Mouse (Mus musculus): ENCODE data around the gene Bcam. TPM values are rescaled to one million over a fixed set of nuclear protein-coding genes. Genes with fewer than 3 reads are reported as not detected.

Gene Bcam
- polyA plus RNA-seq, 1 experiment from 2014 or later: 163 TPM

DNA sequence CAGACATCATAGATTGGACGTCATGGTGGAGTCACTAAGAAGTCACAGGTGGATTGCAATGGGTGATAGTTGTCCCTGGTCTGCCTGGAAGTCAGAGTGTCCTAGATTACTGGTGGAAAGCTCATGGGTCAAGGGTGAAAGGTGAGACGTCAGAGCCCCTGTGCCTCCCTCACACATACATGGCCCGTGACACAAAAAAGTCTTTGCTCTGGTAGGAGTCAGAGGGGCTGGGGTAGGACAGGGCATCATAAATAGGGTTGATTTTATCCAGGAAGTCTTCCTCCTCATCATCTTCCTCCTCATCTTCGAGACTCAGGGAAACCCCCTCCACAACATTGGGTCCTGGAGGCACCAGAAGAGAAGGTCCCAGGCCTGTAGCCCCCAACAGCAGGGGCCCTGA lies 53.5 kb downstream of the Bcam start:
- H3K27me3 ChIP-seq (ENCODE audit: control insufficient read depth, insufficient read depth, low read length): no peaks in the 10 kb centered on the region
- H3K27ac ChIP-seq (ENCODE audit: low read depth, low read length): no peak overlapping the region
- ATAC-seq (replicated peaks; ENCODE audit: insufficient number of reproducible peaks, low FRiP score, low TSS enrichment): no peak
- WGBS (ENCODE audit: insufficient replicate concordance): 77% methylated on average over 4 of the region's 4 CpGs
- H3K36me3 ChIP-seq (ENCODE audit: control insufficient read depth, insufficient read depth, low read length): peaks cover 25% of the 10 kb centered on the region
- peaks cover 12% of the 10 kb centered on the region for H3K9me3 ChIP-seq (replicated peaks; ENCODE audit: control insufficient read depth, low read length)
- H3K9ac ChIP-seq (ENCODE audit: low read depth, low read length): no peak overlapping the region
- peaks cover 13% of the 10 kb centered on the region for H3K4me1 ChIP-seq (ENCODE audit: control insufficient read depth, insufficient read depth, low read length)
- H3K4me2 ChIP-seq: no peak overlapping the region; the same call in 1 of the 2 replicates
- H3K4me3 ChIP-seq (ENCODE audit: low read depth, low read length): no peak overlapping the region

DNA sequence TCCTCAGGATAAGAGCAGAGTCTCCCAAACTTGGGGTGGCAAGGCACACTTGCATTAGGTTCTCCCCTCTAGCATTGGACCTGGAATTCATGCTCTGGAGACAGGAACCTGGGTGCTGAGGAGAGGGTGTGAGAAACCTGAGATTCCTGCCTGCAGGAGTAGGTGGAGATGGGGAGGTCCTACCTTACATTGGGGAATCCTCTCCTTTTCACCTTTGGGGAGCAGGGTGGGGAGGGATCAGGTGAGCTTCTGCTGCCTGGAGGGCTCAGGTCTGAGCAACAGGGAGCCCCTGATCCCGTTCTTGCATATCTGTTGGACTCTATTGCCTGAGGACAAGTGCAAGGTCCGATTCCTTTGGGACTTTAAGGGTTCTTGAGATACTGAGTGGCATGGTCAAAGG lies 54.0 kb downstream of the Bcam start:
- Histone ChIP-seq H3K36me3 (ENCODE audit: control insufficient read depth, insufficient read depth, low read length) (peaks cover 27% of the 10 kb centered on the region), H3K4me3 (ENCODE audit: low read depth, low read length) (no peak overlapping the region), H3K27me3 (ENCODE audit: control insufficient read depth, insufficient read depth, low read length) (no peaks in the 10 kb centered on the region), H3K4me1 (ENCODE audit: control insufficient read depth, insufficient read depth, low read length) (peaks cover 13% of the 10 kb centered on the region), H3K9ac (ENCODE audit: low read depth, low read length) (peak overlapping the region; percentile 28; the same call in 1 of the 2 replicates), H3K27ac (ENCODE audit: low read depth, low read length) (peak overlapping the region; percentile 81; the same call in 1 of the 2 replicates), H3K4me2 (peak overlapping the region; percentile 72), H3K9me3 (replicated peaks; ENCODE audit: control insufficient read depth, low read length) (peaks cover 10% of the 10 kb centered on the region)
- no peak for ATAC-seq (replicated peaks; ENCODE audit: insufficient number of reproducible peaks, low FRiP score, low TSS enrichment)
- 72% methylated on average over 2 of the region's 2 CpGs for WGBS (ENCODE audit: insufficient replicate concordance)

DNA sequence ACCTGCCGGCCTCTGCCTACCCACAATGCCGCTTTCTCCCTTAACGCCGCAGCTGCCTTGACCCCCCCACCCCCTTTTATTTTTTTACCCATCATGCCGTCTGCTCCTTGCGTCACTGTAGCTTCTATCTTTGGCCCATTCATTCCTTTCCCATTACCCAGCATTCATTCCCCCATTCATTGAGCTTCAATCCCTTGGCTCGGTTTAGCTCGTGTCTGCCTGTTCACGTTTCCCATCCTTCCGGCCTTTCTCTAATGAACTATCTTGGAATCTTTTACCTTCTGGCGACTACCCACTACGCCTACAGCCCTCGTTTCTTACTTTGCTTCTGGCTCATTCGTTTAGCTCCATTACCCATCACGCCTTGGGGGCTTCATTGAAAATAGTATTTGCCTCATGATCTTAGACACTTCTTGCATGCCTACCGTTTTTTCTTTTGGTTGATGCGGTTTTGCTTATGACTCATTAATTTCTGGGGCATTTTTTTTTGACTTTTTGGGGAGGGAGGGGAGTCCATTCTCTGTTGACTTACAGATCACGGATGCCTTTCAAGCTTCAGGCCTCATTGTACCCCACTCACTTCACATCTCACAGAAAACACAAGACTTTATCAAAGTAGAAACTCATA lies 54.6 kb downstream of the Bcam start:
- no peak for ATAC-seq (replicated peaks; ENCODE audit: insufficient number of reproducible peaks, low FRiP score, low TSS enrichment)
- Histone ChIP-seq H3K9ac (ENCODE audit: low read depth, low read length) (peak overlapping the region; percentile 69), H3K4me1 (ENCODE audit: control insufficient read depth, insufficient read depth, low read length) (peaks cover 13% of the 10 kb centered on the region), H3K36me3 (ENCODE audit: control insufficient read depth, insufficient read depth, low read length) (peaks cover 26% of the 10 kb centered on the region), H3K9me3 (replicated peaks; ENCODE audit: control insufficient read depth, low read length) (peaks cover 3% of the 10 kb centered on the region), H3K4me3 (ENCODE audit: low read depth, low read length) (peak overlapping the region; percentile 41), H3K27ac (ENCODE audit: low read depth, low read length) (peak overlapping the region; percentile 81), H3K27me3 (ENCODE audit: control insufficient read depth, insufficient read depth, low read length) (no peaks in the 10 kb centered on the region), H3K4me2 (peak overlapping the region; percentile 72)
- 8% methylated on average over 18 of the region's 18 CpGs for WGBS (ENCODE audit: insufficient replicate concordance)

GRCm38 (mm10) chr7:19715239-19716054 lies 55.4 kb downstream of the Bcam start, which contains the start of gene Tomm40:
Gene Tomm40, minus strand, starts transcription at chr7:19715438.
- under 1% methylated on average over 55 of the region's 59 CpGs for WGBS (ENCODE audit: insufficient replicate concordance)
- peak within 1 kb of the TSS; percentile 91 for H3K4me2 ChIP-seq
- H3K4me1 ChIP-seq (ENCODE audit: control insufficient read depth, insufficient read depth, low read length): peaks cover 13% of the 10 kb centered on the region
- no peaks in the 10 kb centered on the region for H3K27me3 ChIP-seq (ENCODE audit: control insufficient read depth, insufficient read depth, low read length)
- H3K4me3 ChIP-seq (ENCODE audit: low read depth, low read length): peak within 1 kb of the TSS; percentile 83
- H3K9ac ChIP-seq (ENCODE audit: low read depth, low read length): peak within 1 kb of the TSS; percentile 93
- ATAC-seq (replicated peaks; ENCODE audit: insufficient number of reproducible peaks, low FRiP score, low TSS enrichment): peak; percentile 99
- H3K9me3 ChIP-seq (replicated peaks; ENCODE audit: control insufficient read depth, low read length): no peaks in the 10 kb centered on the region
- peaks cover 26% of the 10 kb centered on the region for H3K36me3 ChIP-seq (ENCODE audit: control insufficient read depth, insufficient read depth, low read length)
- peak within 1 kb of the TSS; percentile 82 for H3K27ac ChIP-seq (ENCODE audit: low read depth, low read length)

DNA sequence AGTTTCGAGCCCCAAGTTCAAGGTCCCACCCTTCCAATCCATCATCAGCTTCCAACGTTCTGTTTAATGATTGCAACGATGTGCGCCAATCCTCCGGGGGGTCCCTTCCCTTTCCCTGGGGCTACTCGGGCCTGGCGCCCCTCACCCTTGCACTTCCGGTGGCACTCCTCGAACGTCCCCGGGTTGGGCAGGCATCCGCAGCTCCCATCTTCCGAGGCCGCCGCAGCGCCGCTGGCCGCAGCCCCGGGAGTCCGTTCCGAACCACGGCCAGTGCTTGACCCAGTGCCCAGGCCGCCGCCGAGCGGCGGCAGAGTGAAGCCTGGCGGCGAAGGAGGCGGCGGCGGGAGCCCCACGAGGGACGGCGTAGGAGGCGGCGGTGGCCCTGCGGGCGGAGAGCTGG lies 56.0 kb downstream of the Bcam start:
- peak overlapping the region; percentile 91 for H3K4me2 ChIP-seq
- no peak for ATAC-seq (replicated peaks; ENCODE audit: insufficient number of reproducible peaks, low FRiP score, low TSS enrichment)
- no peaks in the 10 kb centered on the region for H3K9me3 ChIP-seq (replicated peaks; ENCODE audit: control insufficient read depth, low read length)
- H3K27me3 ChIP-seq (ENCODE audit: control insufficient read depth, insufficient read depth, low read length): no peaks in the 10 kb centered on the region
- H3K36me3 ChIP-seq (ENCODE audit: control insufficient read depth, insufficient read depth, low read length): peaks cover 23% of the 10 kb centered on the region
- peak overlapping the region; percentile 83 for H3K4me3 ChIP-seq (ENCODE audit: low read depth, low read length)
- peak overlapping the region; percentile 93 for H3K9ac ChIP-seq (ENCODE audit: low read depth, low read length)
- H3K4me1 ChIP-seq (ENCODE audit: control insufficient read depth, insufficient read depth, low read length): peaks cover 13% of the 10 kb centered on the region
- 0% methylated on average over 39 of the region's 39 CpGs for WGBS (ENCODE audit: insufficient replicate concordance)
- peak overlapping the region; percentile 82 for H3K27ac ChIP-seq (ENCODE audit: low read depth, low read length)

DNA sequence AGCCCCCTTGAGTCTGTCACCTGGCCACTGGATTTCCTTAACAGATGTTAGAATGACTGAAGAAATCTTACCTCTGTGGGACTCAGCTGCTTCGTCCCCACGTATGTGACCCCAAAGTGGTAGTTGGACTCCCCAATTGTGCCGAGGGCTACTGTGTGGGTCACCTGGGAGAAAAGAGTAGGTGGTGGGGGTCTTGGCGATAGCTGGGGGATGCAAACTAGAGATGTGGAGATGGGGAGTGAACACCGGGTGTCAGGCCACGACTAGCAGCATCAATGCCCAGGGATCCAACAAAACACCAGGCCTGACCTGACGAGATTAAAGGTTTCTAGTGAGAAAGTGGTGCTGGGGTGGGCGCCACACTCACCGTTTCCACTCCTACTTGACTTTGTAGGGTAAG lies 57.2 kb downstream of the Bcam start:
- Histone ChIP-seq H3K4me2 (no peak overlapping the region), H3K27ac (ENCODE audit: low read depth, low read length) (no peak overlapping the region), H3K9ac (ENCODE audit: low read depth, low read length) (no peak overlapping the region), H3K27me3 (ENCODE audit: control insufficient read depth, insufficient read depth, low read length) (no peaks in the 10 kb centered on the region), H3K4me1 (ENCODE audit: control insufficient read depth, insufficient read depth, low read length) (peaks cover 13% of the 10 kb centered on the region), H3K36me3 (ENCODE audit: control insufficient read depth, insufficient read depth, low read length) (peaks cover 23% of the 10 kb centered on the region), H3K4me3 (ENCODE audit: low read depth, low read length) (no peak overlapping the region), H3K9me3 (replicated peaks; ENCODE audit: control insufficient read depth, low read length) (no peaks in the 10 kb centered on the region)
- WGBS (ENCODE audit: insufficient replicate concordance): 82% methylated on average over 9 of the region's 9 CpGs
- ATAC-seq (replicated peaks; ENCODE audit: insufficient number of reproducible peaks, low FRiP score, low TSS enrichment): no peak

DNA sequence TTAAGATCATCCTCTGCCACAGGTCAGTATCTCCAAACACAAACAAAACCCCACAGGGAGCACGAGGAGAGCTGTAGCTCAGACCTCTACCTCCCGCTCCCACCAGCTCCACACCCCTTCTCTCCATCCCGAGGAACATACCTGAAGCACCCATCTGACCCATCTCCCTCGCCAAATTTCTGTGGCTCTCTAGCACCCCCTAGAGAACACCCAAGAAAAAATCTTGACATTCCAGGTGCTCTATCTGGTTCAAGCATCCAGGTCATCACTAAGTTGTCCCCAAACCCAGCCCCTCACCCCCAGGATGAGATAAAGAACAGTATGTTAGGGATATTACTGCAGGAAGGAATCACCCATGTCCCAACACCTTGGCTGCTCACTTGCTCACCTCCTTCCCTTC lies 57.6 kb downstream of the Bcam start:
- Histone ChIP-seq H3K4me2 (no peak overlapping the region), H3K36me3 (ENCODE audit: control insufficient read depth, insufficient read depth, low read length) (peaks cover 23% of the 10 kb centered on the region), H3K4me3 (ENCODE audit: low read depth, low read length) (no peak overlapping the region), H3K4me1 (ENCODE audit: control insufficient read depth, insufficient read depth, low read length) (peaks cover 13% of the 10 kb centered on the region), H3K9ac (ENCODE audit: low read depth, low read length) (no peak overlapping the region), H3K9me3 (replicated peaks; ENCODE audit: control insufficient read depth, low read length) (no peaks in the 10 kb centered on the region), H3K27me3 (ENCODE audit: control insufficient read depth, insufficient read depth, low read length) (no peaks in the 10 kb centered on the region), H3K27ac (ENCODE audit: low read depth, low read length) (no peak overlapping the region)
- WGBS (ENCODE audit: insufficient replicate concordance): 50% methylated on average over 4 of the region's 4 CpGs
- ATAC-seq (replicated peaks; ENCODE audit: insufficient number of reproducible peaks, low FRiP score, low TSS enrichment): no peak

- H3K36me3 ChIP-seq (ENCODE audit: control insufficient read depth, insufficient read depth, low read length): peaks cover 23% of the 10 kb centered on the region
- no peak for ATAC-seq (replicated peaks; ENCODE audit: insufficient number of reproducible peaks, low FRiP score, low TSS enrichment)
- H3K9me3 ChIP-seq (replicated peaks; ENCODE audit: control insufficient read depth, low read length): no peaks in the 10 kb centered on the region
- no peak overlapping the region for H3K9ac ChIP-seq (ENCODE audit: low read depth, low read length)
- WGBS (ENCODE audit: insufficient replicate concordance): 84% methylated on average over 4 of the region's 4 CpGs
- H3K4me1 ChIP-seq (ENCODE audit: control insufficient read depth, insufficient read depth, low read length): peaks cover 13% of the 10 kb centered on the region
- no peak overlapping the region for H3K4me2 ChIP-seq
- no peak overlapping the region for H3K4me3 ChIP-seq (ENCODE audit: low read depth, low read length)
- H3K27ac ChIP-seq (ENCODE audit: low read depth, low read length): no peak overlapping the region
- H3K27me3 ChIP-seq (ENCODE audit: control insufficient read depth, insufficient read depth, low read length): no peaks in the 10 kb centered on the region
Measured at GRCm38 (mm10) chr7:19712414-19712813, 58.4 kb downstream of the Bcam start.
